Mouse (Mus musculus): ENCODE measurements around the gene Gm21310. TPM values are rescaled to one million over a fixed set of nuclear protein-coding genes. Genes with fewer than 3 reads are reported as not detected.
"Not testable (repeated sequence)": the region's sequence is repeated elsewhere in the genome, so short reads cannot be mapped to it uniquely, and the experiment has no call there.

The Gm21310 gene
- polyA plus RNA-seq (2014; fragmentation: Nextera tagmentation; extraction: Ambion mirVana) = not detected in 2 replicates

DNA sequence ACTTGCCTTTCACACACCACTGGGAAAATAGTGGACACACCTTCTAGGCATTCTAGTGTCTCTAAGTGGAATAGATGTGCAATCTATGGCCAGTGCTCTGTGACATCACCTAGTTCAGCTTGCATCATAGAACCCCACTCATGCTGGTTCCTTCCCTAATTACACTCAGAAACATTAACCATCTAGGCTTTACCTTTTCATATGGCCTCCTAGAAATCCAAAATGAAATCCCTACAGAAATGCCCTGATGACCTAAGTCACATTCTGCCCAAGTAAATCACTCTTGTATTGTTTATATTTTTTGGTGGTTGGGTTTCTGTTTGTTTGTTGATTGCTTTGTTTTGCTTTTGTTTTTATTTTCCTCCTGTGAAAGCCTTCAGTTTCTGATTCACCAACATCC lies at the start of gene Gm21310:
Gene Gm21310 (minus strand): TSS at position 101 of the 400 bp plus-strand sequence.
- not testable (repeated sequence) for ATAC-seq (ENCODE audit: low FRiP score); H3K4me3 ChIP-seq (ENCODE audit: low read depth, low read length)

More for the DNA sequence above, at the start of gene Gm21310:
- H3K9ac ChIP-seq (ENCODE audit: low read depth, low read length); H3K9me3 ChIP-seq (ENCODE audit: control insufficient read depth, low read length); H3K4me1 ChIP-seq (replicated peaks; ENCODE audit: control insufficient read depth, insufficient read depth, low read length); H3K27ac ChIP-seq (ENCODE audit: low read depth, low read length); H3K4me2 ChIP-seq (replicated peaks; ENCODE audit: low read depth, low read length); H3K36me3 ChIP-seq (ENCODE audit: control insufficient read depth, insufficient read depth, low read length); DNase-seq (ENCODE audit: low spot score); H3K27me3 ChIP-seq (ENCODE audit: control insufficient read depth, insufficient read depth, low read length): not testable (repeated sequence)

Other genes starting within 250 kb of the Gm21310 start
- gene Gm20834, start 177.4 kb upstream of the Gm21310 start, polyA plus RNA-seq (2014; fragmentation: Nextera tagmentation; extraction: Ambion mirVana) = not detected in 2 replicates

All from hindbrain, embryonic 11.5 days (tissue).